Mouse (Mus musculus): ENCODE measurements around the gene Stab1. TPM values are rescaled to one million over a fixed set of nuclear protein-coding genes. Genes with fewer than 3 reads are reported as not detected.
A peak's percentile ranks its signal among the peaks of the same experiment; 100 is the strongest.

The Stab1 gene
- polyA plus RNA-seq, 1 experiment from 2014 or later = 76.1 TPM

- no peak overlapping the region for H3K4me3 ChIP-seq (ENCODE audit: low read depth, low read length)
- DNase-seq (ENCODE audit: low spot score) (peak; percentile 26), ATAC-seq (ENCODE audit: low read depth) (no peak)
- H3K9ac ChIP-seq (ENCODE audit: low read depth, low read length) = no peak overlapping the region
- WGBS = 55% methylated on average over 10 of the region's 10 CpGs
- H3K9me3 ChIP-seq (ENCODE audit: control insufficient read depth, low read length) = no peaks in the 10 kb centered on the region
- H3K36me3 ChIP-seq (ENCODE audit: control insufficient read depth, insufficient read depth, low read length) = peaks cover 16% of the 10 kb centered on the region
- peaks cover 5% of the 10 kb centered on the region; the same call in 1 of the 2 replicates for H3K4me1 ChIP-seq (ENCODE audit: control insufficient read depth, insufficient read depth, low read length)
- H3K27ac ChIP-seq (replicated peaks; ENCODE audit: low read depth, low read length) = 0 out of 2 replicates have a peak overlapping the region, but pooled peaks have one; percentile 33
- H3K27me3 ChIP-seq (replicated peaks; ENCODE audit: control insufficient read depth, insufficient read depth, low read length) = no peaks in the 10 kb centered on the region
- peak overlapping the region; percentile 8; the same call in 1 of the 2 replicates for H3K4me2 ChIP-seq (ENCODE audit: low read depth, low read length)
Observed at GRCm38 (mm10) chr14:31165991-31166630, 2.3 kb downstream of the Stab1 start.

- 57% methylated on average over 7 of the region's 7 CpGs for WGBS
- Histone ChIP-seq H3K4me2 (ENCODE audit: low read depth, low read length) (no peak overlapping the region), H3K4me1 (ENCODE audit: control insufficient read depth, insufficient read depth, low read length) (peaks cover 5% of the 10 kb centered on the region; the same call in 1 of the 2 replicates), H3K4me3 (ENCODE audit: low read depth, low read length) (no peak overlapping the region), H3K27ac (replicated peaks; ENCODE audit: low read depth, low read length) (no peak overlapping the region), H3K9me3 (ENCODE audit: control insufficient read depth, low read length) (no peaks in the 10 kb centered on the region), H3K27me3 (replicated peaks; ENCODE audit: control insufficient read depth, insufficient read depth, low read length) (no peaks in the 10 kb centered on the region), H3K36me3 (ENCODE audit: control insufficient read depth, insufficient read depth, low read length) (peaks cover 9% of the 10 kb centered on the region; the same call in 1 of the 2 replicates), H3K9ac (ENCODE audit: low read depth, low read length) (no peak overlapping the region)
- DNase-seq (ENCODE audit: low spot score) (no peak), ATAC-seq (ENCODE audit: low read depth) (no peak)
Observed at GRCm38 (mm10) chr14:31165458-31165857, 3.0 kb downstream of the Stab1 start.

GRCm38 (mm10) chr14:31165010-31165409 lies 3.4 kb downstream of the Stab1 start:
- H3K4me3 ChIP-seq (ENCODE audit: low read depth, low read length) = no peak overlapping the region
- DNase-seq (ENCODE audit: low spot score) = no peak
- no peak overlapping the region for H3K4me2 ChIP-seq (ENCODE audit: low read depth, low read length)
- H3K9me3 ChIP-seq (ENCODE audit: control insufficient read depth, low read length) = no peaks in the 10 kb centered on the region
- H3K9ac ChIP-seq (ENCODE audit: low read depth, low read length) = no peak overlapping the region
- H3K36me3 ChIP-seq (ENCODE audit: control insufficient read depth, insufficient read depth, low read length) = 0 out of 2 replicates have a peak, but pooled peaks cover 5% of the 10 kb centered on the region
- 48% methylated on average over 2 of the region's 2 CpGs for WGBS
- no peak for ATAC-seq (ENCODE audit: low read depth)
- peaks cover 5% of the 10 kb centered on the region; the same call in 1 of the 2 replicates for H3K4me1 ChIP-seq (ENCODE audit: control insufficient read depth, insufficient read depth, low read length)
- no peaks in the 10 kb centered on the region for H3K27me3 ChIP-seq (replicated peaks; ENCODE audit: control insufficient read depth, insufficient read depth, low read length)
- H3K27ac ChIP-seq (replicated peaks; ENCODE audit: low read depth, low read length) = no peak overlapping the region

- H3K9ac ChIP-seq (ENCODE audit: low read depth, low read length) = no peak overlapping the region
- no peak overlapping the region for H3K4me3 ChIP-seq (ENCODE audit: low read depth, low read length)
- H3K4me1 ChIP-seq (ENCODE audit: control insufficient read depth, insufficient read depth, low read length) = peaks cover 5% of the 10 kb centered on the region; the same call in 1 of the 2 replicates
- DNase-seq (ENCODE audit: low spot score) = no peak
- no peaks in the 10 kb centered on the region for H3K27me3 ChIP-seq (replicated peaks; ENCODE audit: control insufficient read depth, insufficient read depth, low read length)
- no peak overlapping the region for H3K4me2 ChIP-seq (ENCODE audit: low read depth, low read length)
- H3K9me3 ChIP-seq (ENCODE audit: control insufficient read depth, low read length) = no peaks in the 10 kb centered on the region
- H3K36me3 ChIP-seq (ENCODE audit: control insufficient read depth, insufficient read depth, low read length) = no peaks in the 10 kb centered on the region
- H3K27ac ChIP-seq (replicated peaks; ENCODE audit: low read depth, low read length) = no peak overlapping the region
- ATAC-seq (ENCODE audit: low read depth) = no peak
- WGBS = 80% methylated on average over 8 of the region's 8 CpGs
Observed at GRCm38 (mm10) chr14:31164067-31164466, 4.4 kb downstream of the Stab1 start.

GRCm38 (mm10) chr14:31161638-31162037 lies 6.8 kb downstream of the Stab1 start:
- ATAC-seq (ENCODE audit: low read depth) (no peak), DNase-seq (ENCODE audit: low spot score) (no peak)
- Histone ChIP-seq H3K27me3 (replicated peaks; ENCODE audit: control insufficient read depth, insufficient read depth, low read length) (no peaks in the 10 kb centered on the region), H3K9me3 (ENCODE audit: control insufficient read depth, low read length) (no peaks in the 10 kb centered on the region), H3K27ac (replicated peaks; ENCODE audit: low read depth, low read length) (no peak overlapping the region), H3K4me3 (ENCODE audit: low read depth, low read length) (no peak overlapping the region), H3K9ac (ENCODE audit: low read depth, low read length) (no peak overlapping the region), H3K36me3 (ENCODE audit: control insufficient read depth, insufficient read depth, low read length) (no peaks in the 10 kb centered on the region), H3K4me2 (ENCODE audit: low read depth, low read length) (no peak overlapping the region), H3K4me1 (ENCODE audit: control insufficient read depth, insufficient read depth, low read length) (peaks cover 5% of the 10 kb centered on the region; the same call in 1 of the 2 replicates)
- WGBS = 75% methylated on average over 10 of the region's 10 CpGs

- Histone ChIP-seq H3K27me3 (replicated peaks; ENCODE audit: control insufficient read depth, insufficient read depth, low read length) (no peaks in the 10 kb centered on the region), H3K36me3 (ENCODE audit: control insufficient read depth, insufficient read depth, low read length) (no peaks in the 10 kb centered on the region), H3K27ac (replicated peaks; ENCODE audit: low read depth, low read length) (no peak overlapping the region), H3K9ac (ENCODE audit: low read depth, low read length) (no peak overlapping the region), H3K4me2 (ENCODE audit: low read depth, low read length) (no peak overlapping the region), H3K9me3 (ENCODE audit: control insufficient read depth, low read length) (no peaks in the 10 kb centered on the region), H3K4me3 (ENCODE audit: low read depth, low read length) (no peak overlapping the region), H3K4me1 (ENCODE audit: control insufficient read depth, insufficient read depth, low read length) (0 out of 2 replicates have a peak, but pooled peaks cover under 1% of the 10 kb centered on the region)
- ATAC-seq (ENCODE audit: low read depth) (no peak), DNase-seq (ENCODE audit: low spot score) (no peak)
- WGBS = 86% methylated on average over 7 of the region's 7 CpGs
Observed at GRCm38 (mm10) chr14:31161191-31161590, 7.2 kb downstream of the Stab1 start.

GRCm38 (mm10) chr14:31160196-31161150 lies 8.0 kb downstream of the Stab1 start:
- Histone ChIP-seq H3K4me1 (ENCODE audit: control insufficient read depth, insufficient read depth, low read length) (no peaks in the 10 kb centered on the region), H3K27me3 (replicated peaks; ENCODE audit: control insufficient read depth, insufficient read depth, low read length) (no peaks in the 10 kb centered on the region), H3K4me3 (ENCODE audit: low read depth, low read length) (no peak overlapping the region), H3K9ac (ENCODE audit: low read depth, low read length) (no peak overlapping the region), H3K27ac (replicated peaks; ENCODE audit: low read depth, low read length) (no peak overlapping the region), H3K36me3 (ENCODE audit: control insufficient read depth, insufficient read depth, low read length) (no peaks in the 10 kb centered on the region), H3K9me3 (ENCODE audit: control insufficient read depth, low read length) (no peaks in the 10 kb centered on the region), H3K4me2 (ENCODE audit: low read depth, low read length) (no peak overlapping the region)
- WGBS = 63% methylated on average over 26 of the region's 27 CpGs
- no peak for ATAC-seq (ENCODE audit: low read depth)
- DNase-seq (ENCODE audit: low spot score) = no peak

GRCm38 (mm10) chr14:31145694-31146093 lies 22.7 kb downstream of the Stab1 start:
- 91% methylated on average over 11 of the region's 11 CpGs for WGBS
- no peak overlapping the region for H3K27ac ChIP-seq (replicated peaks; ENCODE audit: low read depth, low read length)
- H3K9ac ChIP-seq (ENCODE audit: low read depth, low read length) = no peak overlapping the region
- H3K4me2 ChIP-seq (ENCODE audit: low read depth, low read length) = no peak overlapping the region
- H3K9me3 ChIP-seq (ENCODE audit: control insufficient read depth, low read length) = no peaks in the 10 kb centered on the region
- no peak overlapping the region for H3K4me3 ChIP-seq (ENCODE audit: low read depth, low read length)
- peaks cover 14% of the 10 kb centered on the region for H3K36me3 ChIP-seq (ENCODE audit: control insufficient read depth, insufficient read depth, low read length)
- DNase-seq (ENCODE audit: low spot score) = no peak
- no peak for ATAC-seq (ENCODE audit: low read depth)
- H3K4me1 ChIP-seq (ENCODE audit: control insufficient read depth, insufficient read depth, low read length) = no peaks in the 10 kb centered on the region
- H3K27me3 ChIP-seq (replicated peaks; ENCODE audit: control insufficient read depth, insufficient read depth, low read length) = no peaks in the 10 kb centered on the region

Measured in embryonic facial prominence, embryonic 14.5 days (tissue).